Mouse (Mus musculus): ENCODE results near the gene Nat8f6. TPM values are rescaled to one million over a fixed set of nuclear protein-coding genes. Genes with fewer than 3 reads are reported as not detected.
"Not testable (repeated sequence)": the region's sequence is repeated elsewhere in the genome, so short reads cannot be mapped to it uniquely, and the experiment has no call there.

Gene Nat8f6
- 1 to 10 TPM; 1.8 to 2.2 TPM for total RNA-seq (2021)

DNA sequence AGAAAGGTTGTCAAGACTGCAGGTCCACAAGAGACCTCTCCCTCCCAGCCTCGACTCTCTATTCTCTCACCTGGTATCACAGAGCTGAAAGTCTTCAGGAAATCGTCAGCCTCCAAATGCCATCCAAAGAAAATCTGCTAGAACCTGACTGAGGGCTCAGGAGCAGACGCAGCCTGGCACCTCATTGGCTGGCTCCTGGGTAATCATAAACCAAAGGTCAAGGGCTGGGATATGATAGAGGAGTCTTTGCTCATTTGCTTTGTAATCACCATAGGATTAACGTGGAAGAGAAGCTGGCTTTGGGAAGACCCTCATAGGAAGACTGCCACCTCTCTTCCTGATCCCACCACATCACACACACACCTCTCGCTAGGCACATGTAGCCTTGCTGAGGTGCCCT is at the start of gene Nat8f6, which contains the start of gene Nat8f5:
Nat8f6 (minus strand) TSS at position 118 of the 400 bp plus-strand sequence.
Nat8f5 (minus strand) TSS at position 136 of the 400 bp plus-strand sequence.
- no peak for DNase-seq

DNA sequence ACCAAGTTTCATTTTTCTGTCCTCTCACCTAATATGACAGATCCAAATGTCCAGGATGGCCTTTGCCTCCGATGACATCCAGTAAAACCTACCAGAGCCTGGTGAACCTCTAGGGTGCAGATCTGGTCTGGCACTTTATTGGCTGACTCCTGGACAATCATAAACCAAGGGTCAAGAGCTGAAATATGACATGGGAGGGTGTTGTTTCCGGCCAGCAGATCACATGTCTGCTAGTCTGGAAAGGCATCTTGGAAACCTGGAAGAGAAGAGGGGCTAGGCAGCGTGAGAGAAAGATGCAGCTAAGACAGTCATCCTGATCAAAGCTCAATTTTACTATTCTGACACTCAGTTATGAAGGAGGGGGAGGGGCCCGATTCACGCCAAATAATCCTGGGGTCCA is 48.3 kb upstream of the Nat8f6 start, which contains the start of gene Nat8f2:
Nat8f2 (minus strand) TSS at position 153 of the 400 bp plus-strand sequence.
- DNase-seq, result not testable (repeated sequence)

DNA sequence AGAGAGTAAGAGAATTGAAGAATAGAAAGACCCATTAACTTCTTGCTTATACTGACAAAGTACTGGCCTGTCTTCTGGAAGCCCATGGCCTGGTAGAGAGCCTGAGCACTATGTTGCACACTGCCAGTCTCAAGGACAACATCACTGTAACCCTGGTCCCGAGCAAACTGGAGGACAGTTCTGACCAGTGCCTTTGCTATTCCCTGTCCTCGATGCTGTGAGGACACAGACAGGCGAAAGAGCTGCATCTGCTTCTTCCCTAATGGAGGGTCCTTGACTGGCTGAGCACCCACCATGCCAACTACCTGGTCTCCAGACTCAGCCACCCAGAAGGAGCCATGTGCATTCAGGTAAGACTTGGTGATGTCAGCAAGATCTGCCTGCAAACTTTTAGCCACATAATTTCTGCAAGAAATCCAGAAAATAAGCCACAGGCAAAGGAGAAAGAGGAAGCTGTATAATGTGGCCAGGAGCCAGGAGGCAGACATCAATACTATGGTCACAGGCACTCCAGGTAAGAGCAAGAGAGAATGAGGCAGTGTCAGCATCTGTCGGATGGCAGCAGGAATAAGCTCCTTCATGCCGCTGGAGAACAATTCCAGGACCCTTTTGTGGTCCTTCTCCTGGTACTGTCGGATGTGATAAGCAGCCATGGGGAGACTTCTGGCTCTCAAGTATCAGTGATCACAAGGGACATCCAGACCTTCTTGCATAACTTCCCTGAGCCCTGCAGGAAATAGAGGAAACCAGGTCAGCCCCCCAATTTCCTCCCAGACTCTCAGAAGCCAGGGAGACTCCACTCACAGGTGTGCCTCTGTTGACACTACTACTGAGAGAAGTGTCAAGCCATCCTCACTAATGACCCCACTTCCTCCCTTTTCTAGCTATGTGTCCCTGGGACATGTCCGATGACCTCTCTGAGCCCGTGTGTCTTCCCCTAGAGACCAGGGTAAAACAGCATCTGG is 47.3 kb upstream of the Nat8f6 start:
- DNase-seq, result no peak

DNA sequence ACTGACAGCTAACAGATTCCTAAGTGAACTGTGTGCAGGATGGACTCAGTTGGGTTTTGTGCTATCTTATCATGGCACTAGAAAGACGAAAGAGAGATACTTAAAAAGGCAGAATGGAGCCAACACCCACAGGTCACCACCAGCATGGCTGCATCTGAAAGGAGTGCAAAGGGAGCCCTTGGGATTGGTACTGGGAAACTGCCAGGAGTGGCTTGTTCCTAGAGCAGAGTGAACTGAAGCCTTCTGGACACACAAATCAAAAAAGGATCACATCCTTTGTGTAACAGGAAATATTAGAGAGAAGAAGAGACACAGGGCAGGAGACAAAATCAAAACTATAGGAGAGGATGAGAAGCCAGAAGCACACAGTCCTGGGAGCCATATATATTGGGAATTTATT is 46.2 kb upstream of the Nat8f6 start:
- DNase-seq, result not testable (repeated sequence)

DNA sequence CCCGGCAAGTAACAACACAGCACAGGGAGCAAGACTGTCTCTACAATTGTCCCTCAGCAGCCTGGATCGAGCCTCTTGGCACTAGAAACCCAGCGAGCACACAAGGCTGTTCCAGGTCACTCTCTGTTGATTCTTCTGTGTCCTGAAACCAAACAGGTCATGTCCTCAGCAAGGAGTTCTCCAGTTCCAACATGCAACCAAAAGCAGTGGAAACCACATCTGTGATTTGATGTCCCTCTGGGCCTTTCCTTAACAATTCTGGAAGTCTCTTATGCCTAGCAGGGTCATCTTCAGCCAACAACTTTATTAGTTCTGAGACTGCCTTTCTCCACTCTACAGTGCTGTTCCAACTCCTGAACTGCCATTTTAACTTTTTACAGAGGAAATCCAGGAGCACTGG is 45.4 kb upstream of the Nat8f6 start:
- not testable (repeated sequence) for DNase-seq

DNA sequence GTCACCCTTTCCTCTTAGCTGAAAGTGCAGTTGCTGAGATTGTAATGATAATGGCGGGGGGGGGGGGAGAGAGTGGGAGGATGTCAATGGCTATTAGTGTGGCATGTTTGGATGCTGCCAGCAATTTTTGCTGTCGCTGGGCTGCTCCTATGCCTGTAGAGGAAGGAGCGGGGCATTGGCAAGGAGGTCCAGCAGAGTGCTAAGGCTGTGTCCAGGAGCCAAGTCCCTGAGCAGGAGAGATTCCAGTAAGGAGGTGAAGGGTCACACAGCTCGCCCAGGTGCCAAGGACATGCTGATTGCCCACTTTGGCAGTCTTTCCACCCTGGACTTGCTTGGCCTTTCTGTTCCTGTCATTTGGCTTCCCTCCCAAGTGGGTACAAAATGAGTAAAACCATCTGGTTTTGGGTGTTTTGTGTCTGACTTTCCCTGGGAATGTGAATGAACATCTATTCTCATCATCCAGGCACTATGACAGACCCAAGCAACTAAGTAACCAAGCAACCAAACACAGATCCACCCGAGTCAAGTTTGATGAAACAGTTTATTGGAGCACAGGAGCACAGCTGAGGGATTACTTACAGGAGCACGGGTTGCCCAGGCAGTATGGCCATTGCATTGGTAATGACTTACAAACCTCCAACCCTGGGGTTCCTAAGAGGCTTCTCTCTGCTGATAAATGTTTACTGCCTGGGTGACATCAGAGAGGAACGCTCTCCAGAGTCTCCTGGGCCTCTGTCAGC is 44.3 kb upstream of the Nat8f6 start:
- DNase-seq, result peak; percentile 40 to 51

DNA sequence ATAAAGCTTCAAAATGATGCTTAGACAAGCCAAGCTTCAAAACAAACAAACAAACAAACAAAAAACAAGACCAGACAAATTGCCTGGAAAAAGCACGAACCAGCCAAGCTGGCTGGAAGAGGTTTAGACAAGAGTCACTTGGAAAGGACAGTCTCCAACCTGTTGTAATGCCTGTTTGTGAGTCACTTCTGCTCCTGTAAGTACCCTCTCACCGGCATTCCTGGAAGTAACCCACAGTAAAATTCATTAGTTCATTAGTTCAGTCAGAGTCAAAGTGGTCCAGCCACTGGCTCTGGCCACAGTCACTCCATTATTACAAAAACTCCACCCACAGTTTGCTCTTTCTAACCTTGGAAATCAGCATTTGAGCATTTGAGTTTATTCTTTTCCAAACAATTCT is 43.1 kb upstream of the Nat8f6 start:
- no peak for DNase-seq

DNA sequence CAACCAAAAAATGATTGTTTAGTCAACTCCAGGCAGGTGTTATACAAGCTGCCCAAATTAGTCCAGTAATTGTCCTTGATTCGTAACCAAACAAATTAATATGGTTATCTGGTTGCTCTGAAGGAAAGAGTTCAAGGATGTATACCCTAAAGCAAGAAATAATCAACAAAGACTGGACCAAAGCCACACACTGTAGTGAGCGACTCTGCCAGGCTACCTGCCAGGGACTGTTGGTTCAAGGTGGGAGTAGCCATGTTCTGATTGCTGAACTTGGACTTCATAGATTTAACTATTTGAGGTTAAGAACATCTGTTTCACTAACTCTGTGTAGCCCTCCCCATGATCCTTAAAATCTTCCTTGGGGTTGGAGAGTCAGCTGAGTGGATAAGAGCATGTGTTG is 42.4 kb upstream of the Nat8f6 start:
- DNase-seq, result no peak

DNA sequence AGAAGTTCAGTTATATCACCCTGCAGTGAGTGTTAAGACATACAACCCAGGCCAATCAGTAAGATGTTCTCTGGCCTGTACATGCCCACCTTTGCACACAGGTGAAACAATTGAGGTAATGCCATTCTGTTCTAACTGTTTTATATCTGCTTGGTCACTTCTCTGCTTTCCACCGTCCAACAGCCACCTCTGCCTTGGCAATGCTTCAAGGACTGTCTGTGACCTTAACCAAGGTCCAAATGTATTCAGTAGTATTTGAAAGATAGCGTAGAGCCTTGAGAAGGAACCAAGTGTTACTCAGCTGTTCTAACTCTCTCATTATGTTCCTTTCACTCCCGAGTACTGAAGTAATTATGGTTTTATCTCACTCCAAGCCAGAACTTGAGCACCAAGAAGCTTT is 41.8 kb upstream of the Nat8f6 start:
- DNase-seq, result no peak

DNA sequence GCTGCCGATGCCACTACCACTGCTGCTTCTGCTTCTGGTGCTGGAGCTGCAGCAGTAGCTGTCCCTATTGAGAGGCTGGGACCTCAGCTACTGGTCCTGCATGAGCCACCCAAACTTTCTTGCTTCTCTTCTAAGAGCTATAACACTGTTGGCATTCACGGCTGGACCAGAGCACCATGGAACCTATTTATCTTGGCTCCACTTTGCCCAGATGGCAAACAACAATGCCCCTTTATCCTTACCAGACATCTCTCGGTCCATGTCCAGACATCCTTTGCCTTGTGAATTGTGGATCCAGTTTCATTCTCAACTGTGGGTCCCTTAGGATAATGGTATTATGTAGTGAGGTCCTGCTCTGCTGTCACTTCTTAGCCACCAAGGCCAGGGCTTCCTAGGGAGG is 40.5 kb upstream of the Nat8f6 start:
- no peak for DNase-seq

DNA sequence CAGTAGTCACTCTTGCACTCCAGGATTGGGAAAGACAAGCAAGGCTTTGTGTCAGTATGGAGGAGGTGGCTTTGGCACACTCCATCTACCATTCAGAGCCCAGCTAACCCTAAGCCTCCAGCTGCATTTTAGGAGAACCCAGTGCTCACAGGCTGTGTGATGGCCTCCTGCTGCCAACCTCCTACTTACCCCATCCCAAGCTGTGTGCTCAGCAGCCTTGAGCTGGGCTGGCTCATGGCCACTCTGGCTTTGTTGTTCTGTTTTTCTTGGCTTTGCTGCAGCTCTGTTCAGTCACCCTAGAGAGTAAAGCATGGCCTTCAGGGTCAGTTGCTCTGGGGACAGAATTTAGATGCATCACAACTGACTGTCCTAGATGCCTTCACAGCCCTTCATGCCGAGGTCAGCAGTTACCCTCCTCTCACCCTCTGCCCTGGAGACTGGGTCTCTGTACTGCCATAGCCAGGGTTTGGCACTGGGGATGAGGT is 35.5 kb upstream of the Nat8f6 start:
- peak; percentile 66 to 83 for DNase-seq

DNA sequence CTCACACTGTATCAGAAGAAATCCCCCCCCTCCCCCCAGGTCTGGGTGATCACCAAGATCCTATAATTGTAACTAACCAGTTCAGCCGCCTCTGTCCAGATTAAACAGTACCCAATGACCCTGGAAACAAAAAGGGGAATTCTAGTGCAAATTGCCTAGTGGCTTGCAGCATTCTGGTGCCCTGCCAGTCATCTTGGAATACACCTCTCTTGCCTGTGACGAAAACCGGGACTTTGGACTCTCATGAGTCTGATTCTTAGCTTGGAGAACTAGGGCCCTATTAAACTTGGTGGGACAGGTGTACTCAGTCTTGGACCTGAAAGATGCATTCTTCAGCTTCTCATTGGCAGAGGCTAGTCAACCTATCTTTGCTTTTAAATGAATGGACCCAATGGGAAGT is 32.7 kb upstream of the Nat8f6 start:
- DNase-seq, result no peak

DNA sequence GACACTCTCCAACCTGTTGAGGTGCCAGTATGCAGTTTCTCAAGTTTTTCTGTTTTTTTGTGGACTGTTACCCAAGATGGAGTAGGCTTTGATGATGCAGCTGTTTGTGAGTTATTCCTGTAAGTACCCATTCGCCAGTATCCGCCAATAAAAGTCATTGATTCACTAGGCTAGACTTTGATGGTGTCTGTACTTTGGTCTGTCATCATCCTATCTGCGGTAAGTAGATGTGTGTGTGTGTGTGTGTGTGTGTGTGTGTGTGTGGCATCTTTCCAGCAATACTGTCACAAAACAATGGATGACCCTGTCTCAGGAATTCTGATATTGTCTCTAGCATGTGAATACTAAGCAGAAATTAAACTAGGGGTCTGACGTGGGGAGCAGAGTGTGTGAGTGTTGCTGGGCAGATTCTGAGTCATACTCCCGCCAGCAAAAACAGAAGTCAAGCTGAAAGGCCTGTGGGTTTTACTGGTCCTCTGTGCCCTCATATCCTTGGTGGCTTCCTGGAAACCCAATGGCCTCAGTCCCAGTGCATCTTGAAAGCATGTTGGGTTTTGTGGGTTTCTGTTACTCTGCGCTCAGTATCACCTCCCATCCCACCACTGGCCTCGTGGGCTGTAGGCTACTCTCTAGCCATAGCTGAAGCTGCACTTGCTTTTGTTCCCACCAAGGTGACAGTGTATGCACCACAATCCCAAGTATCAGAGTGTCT is 30.5 kb upstream of the Nat8f6 start:
- DNase-seq, result no peak

DNA sequence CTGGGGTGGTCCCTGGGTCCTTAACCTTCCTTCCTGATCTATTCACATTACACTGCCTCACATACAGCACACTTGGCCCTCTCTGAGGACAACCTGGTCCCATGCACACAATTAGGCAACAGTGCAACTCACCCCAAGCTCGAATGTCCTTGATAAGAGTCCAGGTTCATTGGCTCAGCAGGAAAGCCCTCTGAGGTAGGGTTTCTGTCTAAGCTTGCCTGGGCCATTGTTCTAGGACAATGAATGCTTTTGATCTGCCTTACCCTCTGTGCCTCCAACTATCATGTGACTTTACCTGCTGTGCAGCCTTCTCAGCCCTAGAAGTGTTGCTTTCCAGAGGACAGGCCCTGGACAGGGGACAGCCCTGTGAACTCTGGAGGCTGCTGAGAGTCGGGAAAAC is 28.5 kb upstream of the Nat8f6 start:
- no peak for DNase-seq

DNA sequence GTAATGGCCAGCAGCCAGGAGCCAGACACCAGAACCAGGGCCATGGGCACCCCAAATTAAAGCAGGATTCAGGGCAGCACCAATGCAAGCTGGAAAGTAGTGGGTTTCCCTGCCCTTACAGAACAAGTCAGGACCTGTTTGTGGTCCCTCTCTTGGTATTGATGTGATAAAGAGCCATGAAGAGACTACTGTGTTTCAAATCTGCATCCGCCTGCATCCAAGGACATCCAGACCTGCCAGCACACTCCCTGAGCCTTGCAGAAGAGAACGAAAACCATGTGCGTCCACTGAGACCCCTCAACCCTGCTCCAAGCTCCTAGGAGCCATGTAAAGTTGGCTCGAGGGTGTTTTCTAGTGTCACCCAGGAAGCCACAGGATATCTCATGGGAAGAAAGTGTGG is 27.4 kb upstream of the Nat8f6 start:
- no peak for DNase-seq

DNA sequence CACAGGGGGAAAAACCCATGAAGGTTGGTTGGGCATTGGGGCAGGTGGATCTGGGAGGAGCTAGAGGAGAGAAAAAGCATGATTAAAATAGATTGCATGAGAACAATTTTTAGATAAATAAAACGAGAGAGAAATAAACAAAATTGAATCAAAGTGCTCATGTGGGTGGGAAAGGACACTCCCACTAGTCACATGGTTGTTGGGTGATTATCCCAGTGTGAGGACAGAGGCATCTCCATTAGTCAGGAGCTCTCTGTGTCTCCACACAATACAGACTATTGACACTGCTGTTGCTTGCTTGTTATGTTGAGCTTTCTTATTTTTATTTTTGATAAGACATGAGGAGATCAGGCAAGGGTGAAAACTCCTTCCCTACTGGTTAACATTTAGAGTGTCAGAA is 26.2 kb upstream of the Nat8f6 start:
- no peak for DNase-seq

DNA sequence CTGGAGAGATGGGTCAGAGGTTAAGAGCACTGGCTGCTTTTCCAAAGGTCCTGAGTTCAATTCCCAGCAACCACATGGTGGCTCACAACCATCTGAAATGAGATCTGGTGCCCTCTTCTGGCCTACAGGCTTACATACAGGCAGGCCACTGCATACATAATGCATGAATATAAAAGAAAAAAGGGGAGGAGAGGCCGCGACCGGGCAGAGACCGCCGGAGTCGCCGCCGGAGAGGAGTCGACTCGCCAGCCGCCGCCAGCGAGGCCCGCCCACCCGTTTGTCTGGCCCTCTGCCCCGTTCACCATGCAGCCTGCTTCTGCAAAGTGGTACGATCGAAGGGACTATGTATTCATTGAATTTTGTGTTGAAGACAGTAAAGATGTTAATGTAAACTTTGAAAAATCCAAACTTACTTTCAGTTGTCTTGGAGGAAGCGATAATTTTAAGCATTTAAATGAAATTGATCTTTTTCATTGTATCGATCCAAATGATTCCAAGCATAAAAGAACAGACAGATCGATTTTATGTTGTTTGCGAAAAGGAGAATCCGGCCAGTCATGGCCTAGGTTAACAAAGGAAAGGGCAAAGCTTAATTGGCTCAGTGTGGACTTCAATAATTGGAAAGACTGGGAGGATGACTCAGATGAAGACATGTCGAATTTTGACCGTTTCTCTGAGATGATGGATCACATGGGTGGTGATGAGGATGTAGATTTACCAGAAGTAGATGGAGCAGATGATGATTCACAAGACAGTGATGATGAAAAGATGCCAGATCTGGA is 23.1 kb upstream of the Nat8f6 start:
- DNase-seq, result not testable (repeated sequence)

DNA sequence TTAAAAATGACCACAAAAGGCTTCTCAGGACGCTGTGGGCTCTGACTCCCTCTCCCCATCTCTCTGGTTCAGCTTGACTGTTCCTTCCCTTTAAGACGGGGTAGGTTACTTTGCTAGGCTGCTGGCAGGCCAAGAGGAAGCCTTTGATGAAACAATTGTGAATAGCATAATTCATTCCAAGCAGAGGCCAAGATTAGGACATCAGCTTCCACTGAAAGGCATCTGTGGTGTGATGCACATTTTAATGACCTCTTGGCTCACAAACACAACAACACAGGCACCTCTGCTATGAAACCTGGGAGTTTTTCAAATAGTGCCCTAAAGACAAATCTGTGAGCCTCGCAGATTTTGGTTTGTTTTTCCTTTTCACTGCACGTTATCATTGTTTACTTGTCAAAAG is 19.2 kb upstream of the Nat8f6 start:
- DNase-seq, result no peak

DNA sequence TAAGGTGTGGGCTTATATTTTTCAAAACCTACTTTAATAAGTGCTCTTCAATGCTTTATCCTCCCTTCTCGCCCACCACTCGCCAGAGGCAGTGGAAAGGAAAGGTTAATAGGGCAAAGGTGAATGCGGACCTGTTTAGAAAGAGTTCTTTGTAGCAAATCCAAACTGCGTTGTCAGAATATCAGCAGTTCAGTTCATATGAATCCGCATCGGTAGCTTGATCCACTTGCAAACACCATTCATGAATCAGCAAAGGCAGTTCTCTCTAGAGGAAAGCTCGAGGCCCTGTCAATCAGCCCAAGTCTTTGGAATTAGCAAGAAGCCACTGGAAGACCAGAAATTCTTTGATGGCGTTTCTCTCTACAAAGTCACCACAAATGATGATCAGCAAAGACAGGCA is 17.9 kb upstream of the Nat8f6 start:
- DNase-seq, result no peak

DNA sequence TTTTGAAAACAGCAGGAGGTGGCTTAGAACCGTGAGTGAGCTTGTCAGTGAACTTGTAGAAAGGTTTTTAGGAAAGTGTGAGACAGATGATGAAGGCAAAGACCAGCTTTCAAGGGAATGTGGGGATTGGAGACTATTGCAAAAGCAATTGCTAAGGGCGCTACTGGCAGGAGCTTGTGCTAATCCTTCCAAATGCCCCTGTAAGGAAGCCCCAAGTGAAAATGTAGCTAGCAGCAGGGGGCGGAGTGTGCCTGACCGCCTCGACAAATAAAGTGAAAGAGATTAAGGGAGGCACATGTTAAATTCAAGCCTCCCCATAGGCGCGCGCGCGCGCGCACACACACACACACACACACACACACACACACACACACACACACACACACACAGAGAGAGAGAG is 16.6 kb upstream of the Nat8f6 start:
- peak; percentile 19 to 30 for DNase-seq

DNA sequence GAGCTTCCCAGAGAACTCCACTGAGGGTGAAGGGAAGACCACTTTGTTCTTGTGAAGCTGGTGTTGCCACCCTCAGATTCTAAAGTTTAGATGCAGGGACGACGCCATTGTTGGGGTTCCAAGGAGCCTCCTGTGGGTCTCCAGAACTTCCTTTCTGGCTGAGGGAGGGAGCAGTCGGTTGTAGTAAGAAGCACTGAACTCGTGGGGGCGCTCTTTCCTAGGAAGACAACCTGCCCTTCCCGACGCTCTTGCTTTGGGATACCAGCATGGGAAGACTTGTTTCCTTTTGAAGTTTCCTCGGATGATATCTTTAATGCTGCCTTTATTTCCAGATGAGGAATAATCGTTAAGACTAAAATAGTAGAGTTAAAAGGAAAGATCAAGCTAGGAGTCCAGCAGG is 16.1 kb upstream of the Nat8f6 start:
- DNase-seq, result peak; percentile 53 to 58

DNA sequence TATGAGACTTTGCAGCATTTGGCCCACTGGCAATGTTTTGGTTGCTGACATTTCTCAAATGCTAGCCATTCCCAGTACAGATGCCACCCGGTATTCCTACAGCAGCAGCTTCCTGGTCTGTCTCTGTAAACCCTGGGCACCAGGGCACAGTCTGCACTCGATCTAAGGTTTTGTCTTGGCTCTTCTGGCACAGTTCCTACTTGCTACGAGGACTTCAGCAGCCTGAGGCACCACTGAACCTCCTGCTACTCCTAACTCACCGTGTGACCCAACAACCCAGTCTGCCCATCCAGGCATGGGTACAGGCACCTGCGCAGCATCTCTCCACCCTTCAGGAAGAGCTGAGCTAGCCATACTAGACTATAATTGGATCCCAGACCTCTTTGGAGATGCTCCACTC is 15.3 kb upstream of the Nat8f6 start:
- DNase-seq, result not testable (repeated sequence)

Data from layer of hippocampus, postnatal 36 days (tissue).